Mouse (Mus musculus) megakaryocyte, embryonic 14.5 days (primary cell): Measurements from ENCODE around the gene Vmp1. TPM values are rescaled to one million over a fixed set of nuclear protein-coding genes. Genes with fewer than 3 reads are reported as not detected.

Source experiments
- H3K27me3 ChIP-seq: replicated peaks from 2 replicates; pipeline ENCODE3; 2012; ENCODE audit warnings: inconsistent platforms
- H3K36me3 ChIP-seq: replicated peaks from 2 replicates; pipeline ENCODE3; 2012; ENCODE audit warnings: low read length, inconsistent platforms, mixed read lengths
- H3K4me1 ChIP-seq: 2 replicates; pipeline ENCODE4 v1.6.1; 2012; ENCODE audit warnings: inconsistent platforms
- H3K4me3 ChIP-seq: replicated peaks from 2 replicates; pipeline ENCODE3; 2012; ENCODE audit warnings: moderate library complexity, mild to moderate bottlenecking, inconsistent platforms
- H3K9me3 ChIP-seq: 2 replicates; pipeline ENCODE4 v1.6.1; 2012; ENCODE audit warnings: inconsistent platforms
- FLI1 ChIP-seq: IDR thresholded peaks from 2 replicates; pipeline ENCODE4 v1.6.1; 2012; ENCODE audit warnings: low read length, inconsistent platforms, mixed read lengths
- GATA1 ChIP-seq: IDR thresholded peaks from 3 replicates; pipeline ENCODE4 v1.6.1; 2012; ENCODE audit warnings: mixed read lengths, low read length, inconsistent platforms, borderline replicate concordance
- polyA plus RNA-seq: library from polyadenylated mRNA; stranded (reverse); fragments of >175 nt; gene quantifications from 2 replicates; pipeline ENCODE4 v1.2.3, GENCODE M21; 2012; ENCODE audit warnings: low replicate concordance; ENCODE audit not compliant: insufficient read depth

Vmp1 gene
- polyA plus RNA-seq, 1 experiment: 25.4 TPM

DNA sequence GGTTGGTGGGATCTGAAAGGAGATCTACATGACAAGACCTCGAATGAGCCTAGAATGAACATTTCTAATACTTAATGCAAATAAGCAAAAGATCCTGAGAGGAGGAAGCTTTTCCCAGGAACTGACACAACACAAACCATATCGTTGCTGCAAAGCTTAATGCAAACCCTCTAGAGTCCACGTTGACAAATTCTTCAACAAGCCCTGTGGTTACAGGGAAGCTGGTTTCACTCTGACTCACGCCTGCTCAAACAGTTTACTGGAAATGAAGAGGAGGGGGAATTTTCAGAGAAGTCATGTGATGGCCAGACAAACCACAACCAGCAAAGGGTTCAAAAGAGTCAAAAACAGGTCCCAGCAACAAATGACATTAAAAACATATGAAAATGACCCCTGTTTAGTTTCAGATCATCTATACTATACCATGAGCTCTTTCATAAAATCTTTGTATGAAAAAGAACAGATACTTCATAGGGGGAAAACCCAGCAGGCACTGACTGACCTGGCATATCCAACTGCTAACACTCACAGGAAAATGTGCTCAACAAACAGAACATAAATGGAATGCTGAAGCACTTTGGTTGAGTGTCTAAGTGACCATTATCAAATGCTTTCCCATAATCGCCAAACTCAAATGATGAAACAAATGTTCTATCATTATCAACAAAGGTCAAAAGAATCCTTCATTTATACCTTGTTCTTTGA lies 59.2 kb downstream of the Vmp1 start:
- Histone ChIP-seq H3K4me1 (peaks cover 90% of the 10 kb centered on the region), H3K36me3 (peaks cover 3% of the 10 kb centered on the region), H3K9me3 (no peaks in the 10 kb centered on the region), H3K27me3 (no peaks in the 10 kb centered on the region), H3K4me3 (peak overlapping the region; percentile 86)
- no peak for TF ChIP-seq FLI1
- TF ChIP-seq GATA1: no peak

DNA sequence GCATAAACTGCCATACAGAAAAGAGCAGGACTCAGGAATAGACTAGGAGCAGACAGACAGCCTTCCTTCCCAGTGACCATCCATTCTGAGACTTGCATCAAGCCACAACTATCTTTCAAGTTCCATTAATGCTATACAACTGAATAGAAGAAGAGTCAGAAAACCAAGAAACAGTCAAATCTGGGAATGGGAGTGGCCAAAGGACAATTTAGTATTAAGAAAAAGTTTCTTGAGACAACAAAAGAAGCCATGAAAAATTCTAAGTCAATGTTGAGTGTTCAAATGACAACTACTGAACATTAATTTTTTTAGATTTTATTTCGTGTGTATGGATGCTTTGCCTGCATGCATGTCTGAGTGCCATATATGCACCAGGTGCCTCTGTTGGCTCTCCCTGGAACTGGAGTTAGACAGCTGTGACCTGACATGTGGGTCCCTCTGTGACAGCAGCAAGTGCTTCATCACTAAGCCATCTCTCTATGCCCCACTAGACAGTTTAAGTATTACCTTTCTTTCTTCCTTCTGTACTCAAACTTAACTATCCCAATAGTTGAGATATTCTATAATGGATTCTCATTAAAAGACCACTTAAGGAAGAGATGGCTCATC lies 60.1 kb downstream of the Vmp1 start:
- Histone ChIP-seq H3K4me3 (peak overlapping the region; percentile 86), H3K4me1 (peaks cover 87% of the 10 kb centered on the region), H3K9me3 (no peaks in the 10 kb centered on the region), H3K27me3 (no peaks in the 10 kb centered on the region), H3K36me3 (peaks cover 3% of the 10 kb centered on the region)
- TF ChIP-seq GATA1 (no peak), FLI1 (no peak)

DNA sequence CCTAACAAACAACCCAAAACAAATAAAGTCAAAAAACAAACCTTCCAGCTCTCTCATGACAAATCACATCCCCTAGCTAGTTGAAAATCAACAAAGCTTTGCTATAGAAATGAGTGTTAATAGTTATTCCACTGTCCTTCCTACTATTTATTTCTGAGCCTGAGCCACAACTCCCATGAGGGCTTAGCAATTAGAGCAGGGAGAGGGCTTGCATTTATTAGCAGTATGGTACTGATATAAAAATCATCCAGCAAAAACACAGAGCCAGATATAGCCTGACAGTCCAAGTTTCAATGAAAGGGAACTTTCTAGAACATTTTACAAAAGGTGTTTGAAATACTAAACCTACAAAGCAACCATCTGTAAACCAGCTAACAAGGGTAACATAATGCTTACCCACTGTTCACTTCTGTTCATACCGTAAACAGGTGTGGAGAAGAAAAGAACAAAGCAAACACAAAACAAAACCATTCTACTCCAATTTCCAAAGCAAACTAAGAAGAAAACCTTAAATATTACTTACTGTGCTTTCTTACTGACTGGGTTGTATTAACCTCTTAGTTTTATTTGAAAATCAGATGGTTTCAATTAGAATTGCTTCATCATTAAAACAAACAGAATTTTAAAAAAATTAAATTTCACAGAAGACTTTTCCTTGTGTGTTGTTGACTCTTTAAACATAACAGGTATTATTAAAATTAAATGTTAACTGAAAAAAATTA lies 61.3 kb downstream of the Vmp1 start:
- TF ChIP-seq FLI1 (no peak), GATA1 (no peak)
- no peak overlapping the region for H3K4me3 ChIP-seq
- no peaks in the 10 kb centered on the region for H3K27me3 ChIP-seq
- no peaks in the 10 kb centered on the region for H3K36me3 ChIP-seq
- H3K4me1 ChIP-seq: peaks cover 84% of the 10 kb centered on the region
- H3K9me3 ChIP-seq: no peaks in the 10 kb centered on the region

- Histone ChIP-seq H3K36me3 (peaks cover 5% of the 10 kb centered on the region), H3K4me1 (peaks cover 78% of the 10 kb centered on the region), H3K27me3 (no peaks in the 10 kb centered on the region), H3K9me3 (no peaks in the 10 kb centered on the region), H3K4me3 (no peak overlapping the region)
- TF ChIP-seq GATA1 (no peak), FLI1 (no peak)
Measured at GRCm38 (mm10) chr11:86621139-86621538, 62.5 kb downstream of the Vmp1 start.

DNA sequence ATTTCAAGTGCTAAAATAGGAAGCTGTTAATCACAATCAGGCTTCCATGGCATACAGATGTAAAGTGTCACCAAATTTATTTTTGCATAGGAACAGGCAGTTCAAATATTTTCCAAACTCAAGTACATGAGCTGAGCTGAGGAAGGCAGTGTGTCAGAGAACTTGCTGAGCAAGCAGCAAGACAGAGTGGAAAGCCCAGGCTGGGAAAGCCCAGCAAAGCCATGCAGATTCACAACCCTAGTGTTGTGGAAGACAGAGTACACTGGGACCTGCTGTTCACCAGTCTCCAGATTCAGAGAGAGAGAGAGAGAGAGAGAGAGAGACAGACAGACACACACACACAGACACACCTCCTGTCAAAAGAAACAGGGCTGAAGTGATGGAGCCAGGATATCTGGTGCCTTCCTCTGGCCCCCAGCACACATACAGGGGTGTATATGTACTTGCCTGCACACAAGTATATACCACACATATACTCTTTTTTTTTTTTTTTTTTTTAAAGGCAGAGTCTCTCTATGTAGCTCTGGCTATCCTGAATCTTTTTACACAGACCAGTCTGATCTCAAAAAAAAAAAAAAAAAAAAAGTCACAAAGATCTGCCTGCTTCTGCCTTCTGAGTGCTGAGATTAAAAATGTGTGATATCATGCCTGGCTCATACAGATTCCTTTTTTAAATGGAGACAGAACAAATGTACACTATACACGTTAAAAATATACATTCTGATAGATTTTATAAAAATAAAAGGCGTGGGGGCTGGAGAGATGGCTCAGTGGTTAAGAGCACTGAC lies 64.9 kb downstream of the Vmp1 start:
- Histone ChIP-seq H3K36me3 (peaks cover 11% of the 10 kb centered on the region), H3K4me1 (peaks cover 77% of the 10 kb centered on the region)
- TF ChIP-seq FLI1 (no peak), GATA1 (no peak)

DNA sequence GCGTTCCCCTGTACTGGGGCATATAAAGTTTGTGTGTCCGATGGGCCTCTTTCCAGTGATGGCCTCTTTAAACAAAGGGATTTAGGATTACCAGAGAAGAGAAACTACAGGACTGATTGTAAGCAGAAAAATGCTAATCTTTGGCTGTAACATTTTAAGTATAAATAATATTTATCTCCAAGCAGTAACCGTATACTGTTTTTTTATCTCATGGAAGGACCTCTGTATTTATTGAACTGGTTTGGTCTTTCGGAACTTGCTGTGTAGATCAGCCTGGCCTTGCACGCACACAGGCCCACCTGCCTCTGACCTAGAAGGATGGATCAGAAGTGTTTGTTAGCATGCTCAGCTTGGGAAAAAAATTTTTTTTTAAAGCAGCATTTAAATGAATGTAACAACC lies 69.0 kb downstream of the Vmp1 start:
- no peaks in the 10 kb centered on the region for H3K9me3 ChIP-seq
- peaks cover 11% of the 10 kb centered on the region for H3K36me3 ChIP-seq
- no peaks in the 10 kb centered on the region for H3K27me3 ChIP-seq
- peak overlapping the region; percentile 42 for H3K4me3 ChIP-seq
- no peak for TF ChIP-seq GATA1
- no peak for TF ChIP-seq FLI1
- peaks cover 73% of the 10 kb centered on the region for H3K4me1 ChIP-seq

More for the DNA sequence above, 64.9 kb downstream of the Vmp1 start:
- Histone ChIP-seq H3K27me3 (no peaks in the 10 kb centered on the region), H3K4me3 (no peak overlapping the region), H3K9me3 (no peaks in the 10 kb centered on the region)

DNA sequence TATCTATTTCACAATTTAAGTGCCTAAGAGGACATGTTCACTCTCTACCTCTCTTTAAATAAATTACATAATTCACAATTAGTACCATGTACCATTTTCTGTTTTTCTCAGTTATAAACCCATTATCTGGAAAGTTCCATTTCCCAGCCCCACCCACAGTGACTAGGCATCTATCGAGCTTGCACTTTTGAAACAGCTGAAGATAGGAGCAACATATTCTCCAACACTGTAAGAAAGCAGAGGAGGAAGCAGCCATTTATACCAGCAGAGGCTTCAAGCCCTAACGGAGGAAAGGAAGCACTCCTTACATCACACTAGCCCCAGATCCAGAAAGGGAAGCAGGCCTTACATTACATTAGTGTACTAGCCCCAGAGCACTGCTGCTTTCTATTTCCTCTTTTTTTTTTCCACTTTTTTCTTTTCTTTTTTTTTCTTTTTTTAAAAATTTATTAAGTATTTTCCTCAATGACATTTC lies 69.5 kb downstream of the Vmp1 start:
- Histone ChIP-seq H3K4me1 (peaks cover 73% of the 10 kb centered on the region), H3K4me3 (peak overlapping the region; percentile 85), H3K27me3 (no peaks in the 10 kb centered on the region), H3K36me3 (peaks cover 11% of the 10 kb centered on the region), H3K9me3 (no peaks in the 10 kb centered on the region)
- no peak for TF ChIP-seq FLI1
- TF ChIP-seq GATA1: no peak

DNA sequence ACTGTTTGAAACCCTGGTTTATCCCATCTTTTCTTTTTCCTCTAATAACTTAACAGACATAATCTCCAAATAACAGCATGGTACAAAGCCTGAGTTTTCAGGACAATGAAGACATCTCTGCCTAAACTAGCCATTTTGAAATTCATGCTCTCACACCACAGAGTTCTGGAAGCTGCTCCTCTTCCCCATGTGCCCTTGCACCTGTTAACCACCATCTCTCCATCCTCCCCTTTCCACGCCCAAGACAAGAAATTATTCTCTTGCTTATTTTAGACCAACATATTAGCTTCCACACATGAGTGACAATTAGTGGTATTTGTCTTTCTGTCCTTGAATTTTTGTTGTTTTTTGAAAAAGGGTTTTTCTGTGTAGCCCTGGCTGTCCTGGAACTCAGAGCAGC lies 71.6 kb downstream of the Vmp1 start:
- H3K36me3 ChIP-seq: peaks cover 20% of the 10 kb centered on the region
- no peak for TF ChIP-seq GATA1
- TF ChIP-seq FLI1: no peak
- no peaks in the 10 kb centered on the region for H3K27me3 ChIP-seq
- H3K4me3 ChIP-seq: no peak overlapping the region
- H3K9me3 ChIP-seq: no peaks in the 10 kb centered on the region
- H3K4me1 ChIP-seq: peaks cover 71% of the 10 kb centered on the region

DNA sequence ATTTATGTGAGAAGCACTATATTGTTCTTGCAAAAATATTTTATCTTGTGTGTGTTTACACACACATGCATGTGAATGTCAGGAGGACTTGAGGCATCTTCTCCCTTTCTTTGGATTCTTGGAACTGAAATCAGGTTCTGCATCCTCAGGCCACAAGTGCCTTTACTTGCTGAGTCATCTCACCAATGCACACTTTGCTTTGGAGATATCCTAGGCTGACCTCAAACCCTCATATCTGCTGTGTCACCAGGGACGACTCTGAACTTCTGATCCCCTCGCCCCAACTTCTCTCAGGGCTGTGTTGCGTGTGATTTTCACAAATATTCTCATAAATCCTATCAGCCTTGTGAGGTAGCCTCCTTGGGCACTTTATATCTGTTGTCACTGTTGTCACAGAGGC lies 73.4 kb downstream of the Vmp1 start:
- peaks cover 21% of the 10 kb centered on the region for H3K36me3 ChIP-seq
- H3K4me1 ChIP-seq: peaks cover 66% of the 10 kb centered on the region
- H3K4me3 ChIP-seq: peak overlapping the region; percentile 51
- H3K9me3 ChIP-seq: no peaks in the 10 kb centered on the region
- no peaks in the 10 kb centered on the region for H3K27me3 ChIP-seq
- TF ChIP-seq GATA1 (no peak; the same call in 2 of the 3 replicates), FLI1 (no peak)
